Mouse (Mus musculus) limb, embryonic 13.5 days (tissue): ENCODE measurements around the gene 4930550C14Rik. TPM values are rescaled to one million over a fixed set of nuclear protein-coding genes. Genes with fewer than 3 reads are reported as not detected.

ENCODE experiments used
- ATAC-seq: fragments of 200-750 bp; cut with Nextera tagmentation; 2 replicates; pipeline ENCODE4 v1.8.0; 2017; ENCODE audit warnings: low read depth, moderate number of reproducible peaks, moderate TSS enrichment; ENCODE audit not compliant: low FRiP score
- H3K27ac ChIP-seq: fragments of 300-500 bp; sonication (generic); 2 replicates; pipeline ENCODE4 v1.5.1; 2015; ENCODE audit warnings: inconsistent platforms, mild to moderate bottlenecking, moderate library complexity
- H3K27me3 ChIP-seq: fragments of 300-500 bp; sonication (generic); 2 replicates; pipeline ENCODE4 v1.6.1; 2015; ENCODE audit warnings: mild to moderate bottlenecking, inconsistent platforms
- H3K36me3 ChIP-seq: fragments of 300-500 bp; sonication (generic); 2 replicates; pipeline ENCODE4 v1.6.1; 2015; ENCODE audit warnings: inconsistent platforms, mild to moderate bottlenecking, moderate library complexity
- H3K4me1 ChIP-seq: fragments of 300-500 bp; sonication (generic); 2 replicates; pipeline ENCODE4 v1.6.1; 2015; ENCODE audit warnings: inconsistent platforms
- H3K4me2 ChIP-seq: fragments of 300-500 bp; sonication (generic); replicated peaks from 2 replicates; pipeline ENCODE4 v1.6.1; 2015; ENCODE audit warnings: inconsistent platforms, mild to moderate bottlenecking, moderate library complexity
- H3K4me3 ChIP-seq: fragments of 300-500 bp; sonication (generic); 2 replicates; pipeline ENCODE4 v1.5.1; 2015; ENCODE audit warnings: moderate library complexity, mild to moderate bottlenecking, inconsistent platforms
- H3K9ac ChIP-seq: fragments of 300-500 bp; sonication (generic); 2 replicates; pipeline ENCODE4 v1.6.1; 2015; ENCODE audit warnings: mild to moderate bottlenecking, inconsistent platforms
- H3K9me3 ChIP-seq: fragments of 300-500 bp; sonication (generic); 2 replicates; pipeline ENCODE4 v1.6.1; 2016; ENCODE audit warnings: inconsistent platforms
- WGBS: fragments of 180-500 bp; shearing (Covaris S2); methylation state at CpG from one replicate; pipeline ENCODE4 v1.1.7; 2015; 5-methylcytosine and 5-hydroxymethylcytosine counted together
- polyA plus RNA-seq: library from polyadenylated mRNA; unstranded; fragments of >200 nt; fragmentation: Nextera tagmentation; extraction: Ambion mirVana; gene quantifications from 2 replicates; pipeline ENCODE4 v1.2.1, GENCODE M21; 2015

Gene 4930550C14Rik
- polyA plus RNA-seq, result 0.74 and 0.94 TPM in 2 replicates

DNA sequence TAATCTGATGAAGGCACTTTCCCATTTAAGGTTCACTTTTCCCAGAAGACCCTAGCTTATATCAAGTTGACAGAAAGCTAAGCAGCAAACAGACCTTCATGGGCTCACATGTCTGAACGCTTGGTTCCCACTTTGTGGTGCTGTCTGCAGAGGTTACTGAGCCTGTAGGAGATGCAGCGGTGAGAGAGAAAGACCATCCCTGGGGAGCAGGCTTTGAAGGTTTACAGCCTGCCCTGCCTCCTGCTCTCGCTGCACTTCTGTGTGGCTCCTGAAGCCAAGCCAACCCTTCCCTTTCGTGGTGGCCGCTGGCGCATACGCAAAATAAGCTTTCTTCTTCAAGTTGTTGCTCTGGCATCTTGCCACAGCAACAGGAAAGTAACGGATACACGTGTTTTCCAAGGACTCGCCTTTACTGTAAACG lies at the start of gene 4930550C14Rik:
4930550C14Rik (plus strand) TSS at position 35 of the 421 bp plus-strand sequence.
- H3K27ac ChIP-seq, result peak within 1 kb of the TSS; percentile 74; the same call in 1 of the 2 replicates
- peak within 1 kb of the TSS; percentile 58 for H3K4me2 ChIP-seq
- H3K9me3 ChIP-seq, result no peaks in the 10 kb centered on the region
- 0 out of 2 replicates have a peak, but pooled peaks have one; percentile 12 for ATAC-seq
- no peaks in the 10 kb centered on the region for H3K27me3 ChIP-seq
- WGBS, result 9% methylated on average over 11 of the region's 11 CpGs
- H3K36me3 ChIP-seq, result 0 out of 2 replicates have a peak, but pooled peaks cover 6% of the 10 kb centered on the region
- H3K4me1 ChIP-seq, result peaks cover 30% of the 10 kb centered on the region
- H3K9ac ChIP-seq, result peak within 1 kb of the TSS; percentile 48; the same call in 1 of the 2 replicates
- H3K4me3 ChIP-seq, result peak within 1 kb of the TSS; percentile 14; the same call in 1 of the 2 replicates

DNA sequence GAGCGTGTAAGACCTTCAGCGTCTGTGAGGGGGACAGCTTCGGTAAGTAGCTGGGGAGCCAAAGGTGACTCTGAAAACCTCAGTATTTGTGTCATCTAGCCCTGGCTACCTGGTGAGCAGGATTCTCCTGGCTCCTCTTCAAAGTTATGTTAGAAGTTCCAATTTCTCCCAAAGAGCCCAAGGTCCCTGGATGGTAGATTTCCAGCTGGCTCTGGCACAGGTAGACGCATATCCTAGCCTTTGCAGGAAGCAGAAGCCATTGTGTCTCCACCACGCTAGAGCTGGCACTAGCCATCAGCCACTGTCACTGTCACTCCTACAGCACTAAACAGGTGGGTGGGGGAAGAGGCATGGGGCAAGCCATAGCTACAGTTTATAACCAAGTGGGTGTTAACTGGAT lies 49.0 kb upstream of the 4930550C14Rik start:
- Histone ChIP-seq H3K27ac (no peak overlapping the region), H3K4me1 (no peaks in the 10 kb centered on the region), H3K4me3 (no peak overlapping the region), H3K36me3 (no peaks in the 10 kb centered on the region), H3K27me3 (no peaks in the 10 kb centered on the region), H3K9ac (no peak overlapping the region), H3K4me2 (no peak overlapping the region), H3K9me3 (no peaks in the 10 kb centered on the region; the same call in 1 of the 2 replicates)
- ATAC-seq, result no peak
- WGBS, result 88% methylated on average over 5 of the region's 5 CpGs

DNA sequence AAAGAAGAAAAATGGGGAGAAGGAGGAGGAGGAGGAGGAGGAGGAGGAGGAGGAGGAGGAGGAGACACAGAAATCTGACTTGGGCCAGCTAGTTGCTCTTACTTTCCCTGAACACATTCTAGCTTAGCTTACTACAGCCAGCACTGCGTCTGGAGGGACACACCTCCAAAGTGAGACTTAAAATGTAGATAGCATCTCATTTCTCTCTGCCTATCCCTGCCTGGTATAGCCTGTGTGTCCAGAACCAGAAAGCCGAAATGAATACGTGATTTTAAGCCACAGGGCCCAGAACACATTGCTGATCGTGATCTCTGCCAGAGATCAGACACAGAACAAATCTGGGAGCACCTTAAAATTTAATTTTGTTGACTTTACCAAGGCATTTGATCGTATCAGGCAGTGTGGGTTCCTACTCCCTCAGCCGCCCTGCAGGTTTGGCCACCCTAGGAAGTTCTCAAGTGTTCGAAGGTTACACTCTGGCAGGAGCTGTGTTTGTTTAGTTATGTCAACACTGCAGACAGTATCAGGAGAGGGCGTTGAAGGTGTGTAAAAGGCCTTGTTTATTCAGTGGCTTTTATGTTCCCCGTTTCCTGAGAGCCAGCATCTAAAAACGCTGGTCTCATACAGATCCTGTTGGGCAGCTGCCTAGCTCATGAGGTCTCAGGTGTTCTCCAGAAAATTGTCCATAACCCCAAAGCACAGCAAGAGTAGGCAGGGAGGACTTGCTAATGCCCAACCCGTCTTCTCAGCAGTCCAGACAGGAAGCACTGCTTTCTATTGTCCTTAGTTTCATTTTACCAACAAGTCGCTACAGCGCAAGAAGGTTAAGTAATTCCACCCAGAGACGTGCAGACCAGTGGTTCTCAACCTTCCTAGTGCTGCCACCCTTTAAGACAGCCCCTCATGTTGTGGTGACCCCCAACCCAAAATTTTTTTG lies 45.6 kb upstream of the 4930550C14Rik start:
- ATAC-seq, result no peak
- no peaks in the 10 kb centered on the region for H3K27me3 ChIP-seq
- H3K4me2 ChIP-seq, result no peak overlapping the region
- no peaks in the 10 kb centered on the region for H3K4me1 ChIP-seq
- no peak overlapping the region for H3K27ac ChIP-seq
- H3K36me3 ChIP-seq, result no peaks in the 10 kb centered on the region
- 52% methylated on average over 14 of the region's 14 CpGs for WGBS
- H3K9ac ChIP-seq, result no peak overlapping the region
- no peak overlapping the region for H3K4me3 ChIP-seq
- no peaks in the 10 kb centered on the region for H3K9me3 ChIP-seq

DNA sequence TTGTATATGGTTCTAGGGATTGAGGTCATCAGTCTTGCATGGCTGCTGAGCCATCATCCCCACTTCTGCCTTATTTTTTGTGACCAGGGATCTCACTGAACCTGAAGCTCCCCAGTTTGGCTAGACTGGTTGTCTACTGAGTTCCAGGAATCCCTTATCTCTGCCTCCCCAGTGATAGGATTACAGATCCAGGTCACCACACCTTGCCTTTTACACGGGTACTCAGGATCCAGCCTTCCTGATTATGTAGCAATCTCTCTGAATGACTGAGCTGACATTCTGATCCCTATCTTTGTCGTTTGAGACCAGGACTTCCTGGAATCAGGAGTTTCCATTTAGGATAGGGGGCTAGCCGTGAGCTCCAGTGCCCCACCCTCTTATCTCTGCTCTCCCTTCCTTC lies 30.8 kb upstream of the 4930550C14Rik start:
- Histone ChIP-seq H3K4me2 (no peak overlapping the region), H3K9ac (no peak overlapping the region), H3K27me3 (no peaks in the 10 kb centered on the region), H3K9me3 (no peaks in the 10 kb centered on the region), H3K36me3 (no peaks in the 10 kb centered on the region), H3K4me1 (no peaks in the 10 kb centered on the region), H3K27ac (no peak overlapping the region), H3K4me3 (no peak overlapping the region)
- ATAC-seq, result no peak
- WGBS, result 66% methylated on average over 3 of the region's 3 CpGs

DNA sequence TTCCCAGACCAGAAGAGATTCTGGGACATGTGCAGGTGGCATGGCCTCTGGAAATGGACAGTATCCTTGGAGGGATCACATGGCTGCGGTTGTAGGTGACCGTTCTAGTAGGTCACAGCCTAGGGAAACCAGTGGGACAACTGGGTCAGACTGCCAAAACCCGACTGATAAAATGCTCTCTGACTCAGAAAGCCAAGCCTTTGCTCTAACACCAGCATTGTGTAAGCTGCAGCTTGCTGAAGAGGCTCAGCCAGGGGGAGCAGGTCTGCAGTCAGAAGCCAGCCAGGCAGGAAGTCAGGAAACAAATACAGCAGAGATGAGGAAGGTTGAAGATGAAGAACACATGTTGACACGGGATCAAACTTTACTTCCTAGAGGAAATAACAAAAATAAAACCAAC lies 26.2 kb upstream of the 4930550C14Rik start:
- no peaks in the 10 kb centered on the region for H3K9me3 ChIP-seq
- H3K9ac ChIP-seq, result no peak overlapping the region
- H3K4me2 ChIP-seq, result no peak overlapping the region
- no peak for ATAC-seq
- H3K27me3 ChIP-seq, result no peaks in the 10 kb centered on the region
- H3K27ac ChIP-seq, result no peak overlapping the region
- no peaks in the 10 kb centered on the region for H3K36me3 ChIP-seq
- no peaks in the 10 kb centered on the region for H3K4me1 ChIP-seq
- WGBS, result 77% methylated on average over 4 of the region's 4 CpGs
- no peak overlapping the region for H3K4me3 ChIP-seq

DNA sequence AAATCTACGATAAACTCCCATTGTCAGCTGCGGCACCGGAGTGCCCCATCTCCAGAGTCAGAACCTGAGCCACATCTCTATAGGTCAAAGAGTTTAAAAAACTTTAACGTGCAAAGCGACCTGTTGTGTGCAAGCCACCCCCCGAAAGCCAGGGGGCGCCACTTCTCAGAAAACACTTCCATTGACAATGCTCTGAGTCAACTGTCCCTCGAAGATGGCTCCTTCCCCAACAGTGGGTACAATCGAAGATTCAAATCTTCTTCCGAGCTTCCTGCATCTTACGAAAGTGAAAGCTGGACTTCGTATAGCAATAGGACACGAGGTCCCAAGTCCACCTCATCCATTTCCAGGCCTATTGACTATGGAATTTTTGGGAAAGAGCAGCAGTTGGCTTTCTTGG lies 25.3 kb upstream of the 4930550C14Rik start:
- H3K27me3 ChIP-seq, result no peaks in the 10 kb centered on the region
- WGBS, result 85% methylated on average over 13 of the region's 13 CpGs
- no peaks in the 10 kb centered on the region for H3K4me1 ChIP-seq
- no peak overlapping the region for H3K27ac ChIP-seq
- H3K4me2 ChIP-seq, result no peak overlapping the region
- no peak overlapping the region for H3K4me3 ChIP-seq
- no peak for ATAC-seq
- H3K36me3 ChIP-seq, result no peaks in the 10 kb centered on the region
- no peaks in the 10 kb centered on the region for H3K9me3 ChIP-seq
- H3K9ac ChIP-seq, result no peak overlapping the region

DNA sequence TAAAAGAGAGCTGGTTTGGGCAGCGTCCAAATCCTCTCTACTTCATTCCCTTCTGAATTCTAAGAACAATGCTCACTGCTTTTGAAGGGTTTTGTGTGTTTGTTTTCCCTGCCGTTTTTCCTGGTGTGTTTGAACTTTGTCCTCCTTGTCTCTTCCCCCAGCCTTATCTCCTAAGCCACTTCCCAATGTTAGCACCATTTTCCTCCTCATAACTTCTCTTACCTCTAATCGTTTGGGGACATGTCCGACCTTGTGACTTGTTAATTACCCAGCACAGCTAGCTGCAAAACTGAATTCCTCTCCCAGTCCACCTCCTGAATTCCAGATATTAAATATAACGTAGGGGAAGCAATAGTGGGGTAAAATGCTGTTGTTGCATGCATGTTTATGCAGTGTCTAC lies 24.5 kb upstream of the 4930550C14Rik start:
- Histone ChIP-seq H3K4me3 (no peak overlapping the region), H3K4me2 (no peak overlapping the region), H3K27ac (no peak overlapping the region), H3K9ac (no peak overlapping the region), H3K9me3 (no peaks in the 10 kb centered on the region), H3K36me3 (no peaks in the 10 kb centered on the region), H3K27me3 (no peaks in the 10 kb centered on the region), H3K4me1 (no peaks in the 10 kb centered on the region)
- no peak for ATAC-seq
- 64% methylated on average over 5 of the region's 5 CpGs for WGBS

DNA sequence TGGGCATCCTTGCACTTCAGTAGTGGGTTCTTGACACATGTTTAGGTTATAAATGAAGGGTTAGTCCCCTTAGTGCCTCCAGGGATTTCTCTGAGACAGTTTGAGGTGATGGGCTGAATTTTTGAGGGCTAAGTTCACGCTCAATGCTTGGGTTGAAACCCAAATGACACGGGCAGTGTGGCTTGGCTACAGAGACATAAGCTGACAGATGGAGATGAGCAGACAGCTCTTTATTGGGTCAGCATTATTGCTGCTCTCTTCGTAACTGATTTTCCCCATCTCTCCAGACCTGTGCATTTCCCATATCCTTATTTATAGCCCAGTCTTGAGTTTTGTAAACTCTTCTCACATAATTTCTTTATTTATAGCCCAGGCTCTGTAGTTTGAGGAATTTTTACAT lies 24.0 kb upstream of the 4930550C14Rik start:
- Histone ChIP-seq H3K27me3 (no peaks in the 10 kb centered on the region), H3K9ac (no peak overlapping the region), H3K36me3 (no peaks in the 10 kb centered on the region), H3K4me1 (no peaks in the 10 kb centered on the region), H3K4me2 (no peak overlapping the region), H3K4me3 (no peak overlapping the region), H3K9me3 (no peaks in the 10 kb centered on the region), H3K27ac (no peak overlapping the region)
- no peak for ATAC-seq
- 84% methylated on average over 3 of the region's 3 CpGs for WGBS

GRCm38 (mm10) chr9:53380595-53380994 lies 21.5 kb upstream of the 4930550C14Rik start:
- 87% methylated on average over 2 of the region's 2 CpGs for WGBS
- no peak overlapping the region for H3K27ac ChIP-seq
- no peak for ATAC-seq
- no peak overlapping the region for H3K4me3 ChIP-seq
- no peaks in the 10 kb centered on the region for H3K27me3 ChIP-seq
- H3K9me3 ChIP-seq, result no peaks in the 10 kb centered on the region
- H3K4me1 ChIP-seq, result peaks cover 8% of the 10 kb centered on the region
- no peak overlapping the region for H3K9ac ChIP-seq
- H3K4me2 ChIP-seq, result no peak overlapping the region
- no peaks in the 10 kb centered on the region for H3K36me3 ChIP-seq

GRCm38 (mm10) chr9:53381113-53381615 lies 21.0 kb upstream of the 4930550C14Rik start:
- H3K27ac ChIP-seq, result no peak overlapping the region
- H3K27me3 ChIP-seq, result no peaks in the 10 kb centered on the region
- no peak overlapping the region for H3K4me3 ChIP-seq
- no peaks in the 10 kb centered on the region for H3K36me3 ChIP-seq
- WGBS, result 84% methylated on average over 5 of the region's 5 CpGs
- no peak overlapping the region for H3K4me2 ChIP-seq
- no peaks in the 10 kb centered on the region for H3K9me3 ChIP-seq
- no peak overlapping the region for H3K9ac ChIP-seq
- peaks cover 9% of the 10 kb centered on the region for H3K4me1 ChIP-seq
- no peak for ATAC-seq

DNA sequence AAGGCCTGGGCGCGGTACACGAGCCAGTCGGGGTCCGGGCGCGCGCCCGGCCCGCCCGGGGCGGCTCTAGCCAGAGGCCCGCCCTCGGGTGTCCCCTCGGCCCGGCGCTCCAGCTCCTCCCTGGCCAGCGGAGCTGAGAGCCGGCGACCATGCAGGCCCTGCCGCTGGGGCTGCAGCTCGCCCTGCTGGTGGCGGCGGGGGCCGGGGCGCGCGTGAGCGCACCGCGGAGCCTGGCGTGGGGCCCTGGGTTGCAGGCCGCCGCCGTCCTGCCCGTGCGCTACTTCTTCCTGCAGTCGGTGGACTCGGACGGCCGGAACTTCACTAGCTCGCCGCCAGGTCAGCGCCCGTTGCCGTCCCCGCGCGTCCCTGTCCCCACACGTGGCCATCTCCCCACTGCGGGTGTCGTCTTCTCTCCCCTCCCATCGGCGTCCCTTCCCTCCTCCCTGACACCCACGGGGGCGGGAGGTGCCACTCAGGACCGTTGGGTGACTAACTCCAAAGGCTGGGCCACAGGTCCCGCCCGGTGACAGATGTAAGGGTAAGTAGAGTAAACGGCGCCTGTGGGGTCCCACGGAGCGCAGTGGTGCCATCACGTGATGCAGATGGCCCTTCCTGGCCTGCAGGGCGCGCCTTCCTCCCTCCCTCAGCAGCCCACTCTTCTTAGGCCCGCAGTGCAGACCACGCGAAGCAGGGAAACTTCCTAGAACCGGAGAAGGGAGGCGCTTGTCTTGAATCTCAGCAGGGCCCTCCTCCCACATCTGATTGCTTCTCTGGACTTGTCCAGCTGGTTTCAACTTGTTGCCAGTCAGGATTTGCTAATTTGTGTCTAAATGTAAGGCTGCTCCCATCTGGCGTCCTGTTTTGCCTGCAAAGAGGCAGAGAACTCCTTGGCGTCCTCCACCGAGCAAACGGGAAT lies 17.9 kb upstream of the 4930550C14Rik start, which contains the start of gene Kdelc2:
Kdelc2 (plus strand) TSS at position 75 of the 916 bp plus-strand sequence.
- Histone ChIP-seq H3K9ac (peak within 1 kb of the TSS; percentile 94), H3K4me2 (peak within 1 kb of the TSS; percentile 76), H3K4me3 (peak within 1 kb of the TSS; percentile 73), H3K4me1 (peaks cover 9% of the 10 kb centered on the region), H3K27me3 (no peaks in the 10 kb centered on the region), H3K27ac (peak within 1 kb of the TSS; percentile 96), H3K36me3 (peaks cover 1% of the 10 kb centered on the region), H3K9me3 (no peaks in the 10 kb centered on the region)
- peak; percentile 95 for ATAC-seq
- WGBS, result under 1% methylated on average over 68 of the region's 75 CpGs
